Mouse (Mus musculus): ENCODE data around the gene Cdh4.
A peak's percentile ranks its signal among the peaks of the same experiment; 100 is the strongest.

DNA sequence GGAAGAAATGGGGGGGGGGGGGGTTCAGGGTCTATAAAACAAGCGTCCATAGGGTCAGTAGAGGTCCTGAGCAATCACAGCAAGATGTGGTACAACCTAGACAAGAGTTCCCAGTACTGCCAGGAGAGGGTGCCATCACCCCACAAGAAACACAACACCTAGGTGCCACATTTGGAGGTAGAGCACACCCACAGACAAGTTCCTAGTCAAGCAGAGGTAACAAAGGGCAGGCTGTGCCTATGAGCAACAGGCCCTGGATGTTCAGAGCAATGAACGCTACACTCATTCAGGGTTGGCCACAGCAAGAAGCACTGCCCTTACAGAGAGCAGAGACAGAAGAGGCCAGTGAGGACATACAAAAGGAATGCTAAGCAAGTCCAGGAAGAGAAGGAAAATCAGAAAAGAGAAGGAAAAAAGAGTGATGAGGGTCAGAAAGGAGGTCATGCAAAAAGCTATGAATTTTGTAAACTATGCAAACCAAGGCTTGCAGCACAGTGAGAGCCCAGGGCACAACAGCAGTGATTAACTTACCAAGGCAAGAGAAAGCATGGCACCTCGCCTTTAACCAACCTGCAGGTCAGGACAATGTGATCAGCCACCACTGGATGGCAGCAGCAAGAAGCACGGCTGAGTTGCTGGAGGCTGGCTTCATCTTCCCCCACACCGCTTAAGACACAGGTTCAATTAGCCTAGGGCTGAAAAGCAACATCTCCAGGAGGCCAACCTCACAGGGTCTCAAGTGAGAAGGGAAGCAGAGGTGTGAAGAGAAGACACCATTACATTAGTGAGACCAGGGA lies 474.8 kb downstream of the Cdh4 start:
- peak; percentile 89 for TF ChIP-seq CTCF (IDR thresholded peaks at IDR 0.05; ENCODE audit: borderline replicate concordance, extremely low read depth, insufficient read depth, insufficient read length)
- no peak for TF ChIP-seq POLR2A (IDR thresholded peaks at IDR 0.05; ENCODE audit: borderline replicate concordance, extremely low read depth, insufficient read depth, insufficient read length, poor library complexity, severe bottlenecking)

Data from brain, embryonic 14.5 days (tissue).